Mouse (Mus musculus) MEL (cell line): ENCODE measurements around the gene Smim5.

Experiments
- BHLHE40 ChIP-seq: IDR thresholded peaks from 2 replicates; pipeline ENCODE4 v1.6.1; 2012; ENCODE audit warnings: low read depth, mild to moderate bottlenecking, inconsistent platforms, low read length, improper control_type of control experiment, borderline replicate concordance
- EP300 ChIP-seq, 2 experiments: IDR thresholded peaks; 2 replicates each; pipeline ENCODE4 v1.6.1; 2011; ENCODE audit warnings: improper control_type of control experiment in 2 of 2, low read length in 2 of 2, low read depth in 1 of 2, mild to moderate bottlenecking in 1 of 2
- ETS1 ChIP-seq: IDR thresholded peaks from 2 replicates; pipeline ENCODE4 v1.6.1; 2012; ENCODE audit warnings: low read depth, mild to moderate bottlenecking, inconsistent platforms, low read length, improper control_type of control experiment, moderate library complexity
- GABPA ChIP-seq: IDR thresholded peaks from 2 replicates; pipeline ENCODE4 v1.6.1; 2012; ENCODE audit warnings: low read depth, mild to moderate bottlenecking, inconsistent platforms, low read length, improper control_type of control experiment, moderate library complexity
- GATA1 ChIP-seq: IDR thresholded peaks from 2 replicates; pipeline ENCODE4 v1.6.1; 2011; ENCODE audit warnings: low read depth, low read length, improper control_type of control experiment
- HCFC1 ChIP-seq: IDR thresholded peaks from 2 replicates; pipeline ENCODE4 v1.6.1; 2012; ENCODE audit warnings: low read depth, mild to moderate bottlenecking, inconsistent platforms, low read length, improper control_type of control experiment, moderate library complexity
- JUND ChIP-seq: IDR thresholded peaks from 2 replicates; pipeline ENCODE4 v1.6.1; 2011; ENCODE audit warnings: low read depth, mild to moderate bottlenecking, improper control_type of control experiment, low read length
- MAZ ChIP-seq: IDR thresholded peaks from 2 replicates; pipeline ENCODE4 v1.6.1; 2012; ENCODE audit warnings: low read depth, mild to moderate bottlenecking, inconsistent platforms, low read length, improper control_type of control experiment
- MXI1 ChIP-seq: IDR thresholded peaks from 2 replicates; pipeline ENCODE4 v1.6.1; 2011; ENCODE audit warnings: mild to moderate bottlenecking, low read depth, low read length, improper control_type of control experiment
- POLR2A ChIP-seq, 2 experiments: IDR thresholded peaks; 2 replicates each; pipeline ENCODE4 v1.6.1; 2011 to 2012; ENCODE audit warnings: low read length in 2 of 2, mild to moderate bottlenecking in 2 of 2, control low read depth in 1 of 2, improper control_type of control experiment in 1 of 2, low read depth in 1 of 2, moderate library complexity in 1 of 2; ENCODE audit not compliant: control insufficient read depth in 1 of 2, insufficient read depth in 1 of 2, poor library complexity in 1 of 2
- POLR2AphosphoS2 ChIP-seq: IDR thresholded peaks from 2 replicates; pipeline ENCODE4 v1.6.1; 2011; ENCODE audit warnings: low read length, improper control_type of control experiment
- ZC3H11A ChIP-seq: IDR thresholded peaks from 2 replicates; pipeline ENCODE4 v1.6.1; 2012; ENCODE audit warnings: low read depth, mild to moderate bottlenecking, inconsistent platforms, low read length, improper control_type of control experiment
- ZKSCAN1 ChIP-seq: IDR thresholded peaks from 2 replicates; pipeline ENCODE4 v1.6.1; 2012; ENCODE audit warnings: low read depth, mild to moderate bottlenecking, inconsistent platforms, low read length, improper control_type of control experiment, moderate library complexity
- ZNF384 ChIP-seq: IDR thresholded peaks from 2 replicates; pipeline ENCODE4 v1.6.1; 2012; ENCODE audit warnings: low read depth, mild to moderate bottlenecking, inconsistent platforms, low read length, improper control_type of control experiment

DNA sequence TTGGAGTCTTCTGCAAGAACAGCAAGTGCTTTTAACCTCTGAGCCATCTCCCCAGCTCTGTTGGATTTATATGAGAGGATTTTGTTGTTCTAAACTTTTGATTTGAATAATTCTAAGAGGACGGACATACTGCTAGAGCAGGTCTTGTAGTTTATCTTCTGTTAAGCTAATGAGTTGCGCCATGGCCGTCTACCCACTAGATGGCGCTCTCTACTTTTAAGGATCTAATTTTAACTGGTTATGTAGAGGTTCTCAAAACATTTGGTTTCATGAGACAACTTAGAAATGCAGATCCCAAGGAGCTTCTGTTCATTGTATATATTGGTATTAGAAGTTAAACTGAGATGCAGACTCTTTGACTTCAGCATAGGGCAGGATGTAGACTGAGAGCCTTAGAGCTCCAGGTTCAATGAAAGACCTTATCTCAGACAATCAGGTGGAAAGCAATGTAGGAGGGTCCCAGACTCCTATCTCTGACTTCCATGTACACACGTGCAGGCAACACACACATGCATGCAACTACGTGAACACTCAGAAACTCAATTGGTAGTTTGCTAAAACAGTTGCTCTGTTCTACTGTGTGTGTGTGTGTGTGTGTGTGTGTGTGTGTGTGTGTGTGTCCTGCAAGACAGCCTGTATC is 40.0 kb downstream of the Smim5 start:
- no peak for TF ChIP-seq POLR2AphosphoS2
- peak; percentile 35; the same call in 1 of the 2 replicates for TF ChIP-seq MAZ
- no peak for TF ChIP-seq EP300 (IDR thresholded peaks at IDR 0.05; ENCODE audit: low read depth in 1 of 2, low read length in 2 of 2)
- TF ChIP-seq POLR2A (IDR thresholded peaks at IDR 0.05; ENCODE audit: control insufficient read depth in 1 of 2, insufficient read depth in 1 of 2, low read depth in 1 of 2, low read length in 2 of 2, poor library complexity in 1 of 2) = no peak
- TF ChIP-seq BHLHE40 = no peak
- no peak for TF ChIP-seq ZKSCAN1
- TF ChIP-seq JUND = 0 out of 2 replicates have a peak, but pooled peaks have one; percentile 17
- TF ChIP-seq HCFC1 = 0 out of 2 replicates have a peak, but pooled peaks have one; percentile 14
- 0 out of 2 replicates have a peak, but pooled peaks have one; percentile 9 for TF ChIP-seq GATA1
- TF ChIP-seq MXI1 = no peak
- TF ChIP-seq ZC3H11A = peak; percentile 86
- no peak for TF ChIP-seq ZNF384
- no peak for TF ChIP-seq GABPA
- TF ChIP-seq ETS1 = no peak
